Mouse (Mus musculus): Measurements from ENCODE around the gene Gm26992.

Gm26992 gene

DNA sequence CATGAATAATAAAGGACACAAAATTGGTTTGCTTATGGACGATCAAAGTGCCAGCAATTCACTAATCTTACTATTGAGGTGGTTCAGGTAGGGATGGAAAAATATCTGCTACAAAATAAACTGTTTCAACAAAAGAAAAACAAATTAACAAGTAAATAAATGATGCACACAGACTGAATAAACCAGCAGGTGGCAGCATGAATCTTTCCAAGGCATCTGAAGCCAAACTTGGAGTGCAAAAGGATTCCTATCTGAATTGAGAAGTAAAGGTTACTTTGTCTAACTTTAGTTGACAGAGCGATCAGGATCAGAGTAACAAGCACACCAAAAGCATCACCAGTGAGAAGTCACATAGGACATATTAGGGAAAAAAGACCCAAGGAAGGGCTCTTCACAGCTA lies 62.2 kb downstream of the Gm26992 start:
- DNase-seq (ENCODE audit: low spot score), result peak; percentile 30

DNA sequence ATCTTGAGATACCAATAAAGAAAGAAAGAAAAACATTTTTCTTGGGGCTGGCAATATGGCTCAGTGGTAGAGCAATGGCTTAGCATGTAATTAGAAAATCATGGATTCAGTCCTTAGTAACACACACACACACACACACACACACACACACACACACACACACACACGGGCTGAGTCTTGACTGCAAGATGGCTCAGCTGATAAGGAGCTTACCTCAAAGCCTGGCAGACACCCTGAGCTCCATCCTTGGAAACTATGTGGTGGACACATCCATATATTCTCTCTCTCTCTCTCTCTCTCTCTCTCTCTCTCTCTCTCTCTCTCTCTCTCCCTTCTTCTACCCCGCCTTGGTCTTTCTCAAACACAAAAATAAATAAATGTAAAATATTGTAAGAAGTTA lies 69.0 kb downstream of the Gm26992 start:
- no peak for DNase-seq (ENCODE audit: low spot score)

DNA sequence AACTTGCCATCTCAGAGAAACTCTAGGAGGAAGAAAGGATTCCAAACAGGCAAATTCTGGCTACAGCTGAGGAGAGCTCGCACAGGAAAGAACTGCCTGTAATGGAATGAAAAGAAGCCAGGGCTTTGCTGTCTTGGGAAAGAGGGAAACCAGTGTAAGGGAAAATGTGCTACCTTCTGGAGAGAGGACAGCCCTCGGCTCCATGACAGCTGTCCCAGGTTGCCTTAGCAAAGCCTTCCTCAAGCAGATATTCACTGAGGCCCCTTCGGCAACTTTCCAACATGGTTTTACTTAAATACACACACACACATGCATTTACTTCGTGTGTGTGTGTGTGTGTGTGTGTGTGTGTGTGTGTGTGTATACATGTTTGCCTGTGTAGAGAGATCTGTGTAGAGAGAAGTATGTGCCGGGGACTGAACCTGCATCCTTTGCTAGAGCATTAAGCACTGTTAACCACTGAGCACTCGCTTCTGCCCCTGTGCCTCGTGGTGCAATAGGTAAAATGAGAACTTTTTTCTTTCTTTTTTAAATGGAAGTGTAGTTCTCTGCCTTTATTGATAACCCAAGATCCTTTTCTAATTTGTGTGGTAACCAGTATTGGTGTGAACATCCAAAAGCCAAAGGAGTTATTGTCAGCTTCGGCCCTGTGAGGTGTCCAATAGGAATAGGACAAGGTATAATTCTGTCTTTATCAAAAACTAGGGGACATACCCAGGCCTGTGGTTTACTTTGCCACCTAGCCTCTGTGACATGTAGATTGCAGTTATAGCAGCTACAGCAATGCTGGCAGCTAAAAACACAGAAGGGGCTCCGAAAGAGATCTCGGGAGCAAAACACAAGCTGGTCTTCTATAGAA lies 70.8 kb downstream of the Gm26992 start:
- DNase-seq (ENCODE audit: low spot score), result peak; percentile 2

DNA sequence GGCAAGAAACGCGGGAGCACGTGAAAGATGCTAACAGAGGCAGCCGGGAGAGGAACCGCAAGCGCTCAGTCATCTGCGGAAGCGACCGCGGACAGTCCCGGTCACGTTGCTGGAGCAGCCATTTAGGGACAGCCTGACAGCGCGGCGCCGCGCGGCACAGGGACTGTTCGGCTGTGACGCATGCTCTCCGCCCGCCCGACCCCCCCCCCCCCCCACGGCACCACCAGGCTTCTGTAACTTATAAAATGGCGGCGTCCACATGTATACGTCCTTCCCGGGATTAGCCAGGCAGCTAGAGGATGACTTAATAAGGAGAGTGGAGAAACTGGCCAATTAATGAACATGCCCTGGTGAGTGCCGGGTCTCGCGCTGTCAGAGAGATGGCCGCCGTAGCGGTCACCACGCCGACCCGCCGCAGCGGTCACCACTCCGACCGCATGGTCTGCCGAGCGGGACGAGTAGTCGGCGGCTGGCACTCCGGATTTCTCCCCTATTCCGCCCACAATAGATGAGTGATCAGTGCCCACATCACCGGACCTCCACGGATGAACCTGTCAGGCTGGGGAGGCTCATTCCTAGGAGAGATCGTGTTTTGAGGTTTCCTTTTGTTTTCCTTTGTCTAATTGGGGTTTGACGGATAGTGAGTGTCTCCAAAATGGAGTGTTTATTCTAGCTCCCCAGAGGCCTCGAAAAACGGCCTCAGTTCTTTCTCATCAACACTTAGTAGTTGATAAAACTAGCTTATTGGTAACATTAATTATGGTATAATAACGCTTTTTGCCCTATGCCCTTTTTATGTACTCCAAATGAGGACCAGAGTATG lies 71.8 kb downstream of the Gm26992 start:
- peak; percentile 50 for DNase-seq (ENCODE audit: low spot score)

DNA sequence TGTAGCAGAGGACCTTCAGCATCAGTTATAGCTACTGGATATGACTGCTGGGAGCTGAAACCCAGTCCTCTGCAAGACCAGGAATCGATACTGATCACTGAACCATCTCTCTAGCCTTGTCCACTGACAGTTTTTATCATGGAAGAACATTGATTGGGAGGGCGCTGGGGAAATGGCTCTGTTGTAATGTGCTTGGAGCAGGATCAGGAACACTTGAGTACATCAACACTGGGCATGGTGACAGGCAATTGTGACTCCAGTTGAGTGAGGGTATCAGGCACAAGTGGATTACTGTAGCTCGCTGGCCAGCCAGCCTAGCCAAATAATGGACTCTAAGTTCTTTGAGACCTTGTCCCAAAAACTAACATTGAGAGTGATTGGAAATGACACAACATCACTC lies 77.6 kb downstream of the Gm26992 start:
- DNase-seq (ENCODE audit: low spot score), result no peak

DNA sequence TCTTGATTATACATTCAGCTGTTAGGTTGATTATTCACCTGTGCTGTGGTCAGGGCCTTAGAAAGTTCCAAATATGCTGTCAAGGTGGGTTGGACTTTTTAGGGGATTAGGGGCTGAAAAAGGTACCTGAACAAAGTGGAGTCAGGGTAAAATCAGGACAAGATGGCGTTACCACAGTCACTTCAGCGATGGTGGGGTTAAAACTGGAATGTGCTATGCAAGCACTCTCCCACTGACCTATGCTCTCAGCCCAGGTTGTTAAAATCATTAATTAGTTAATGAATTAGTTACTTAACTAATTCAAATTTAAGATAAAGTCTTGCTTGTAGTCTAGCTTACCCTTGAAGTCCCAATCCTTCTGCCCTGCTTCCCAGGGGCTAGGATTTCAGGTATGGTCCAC lies 78.3 kb downstream of the Gm26992 start:
- DNase-seq (ENCODE audit: low spot score), result no peak

DNA sequence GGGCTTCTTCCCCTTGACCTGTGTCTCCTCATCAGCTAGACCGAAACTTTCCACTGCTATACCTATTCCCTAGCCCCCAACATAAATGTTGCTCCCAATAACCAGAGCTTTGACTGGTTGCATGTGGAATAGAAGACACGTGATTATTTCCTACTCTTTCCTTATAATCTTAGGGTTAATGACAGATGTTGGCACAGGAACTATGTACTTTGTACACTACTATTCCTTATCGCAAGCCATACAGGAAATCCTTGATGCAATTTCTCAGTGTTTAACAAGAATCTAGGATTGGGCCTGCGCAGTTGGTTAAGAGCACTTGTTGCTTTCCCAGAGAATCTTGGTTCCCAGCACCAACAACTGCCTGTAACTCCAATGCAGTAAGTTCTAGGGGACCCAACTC lies 86.4 kb downstream of the Gm26992 start:
- DNase-seq (ENCODE audit: low spot score), result no peak

DNA sequence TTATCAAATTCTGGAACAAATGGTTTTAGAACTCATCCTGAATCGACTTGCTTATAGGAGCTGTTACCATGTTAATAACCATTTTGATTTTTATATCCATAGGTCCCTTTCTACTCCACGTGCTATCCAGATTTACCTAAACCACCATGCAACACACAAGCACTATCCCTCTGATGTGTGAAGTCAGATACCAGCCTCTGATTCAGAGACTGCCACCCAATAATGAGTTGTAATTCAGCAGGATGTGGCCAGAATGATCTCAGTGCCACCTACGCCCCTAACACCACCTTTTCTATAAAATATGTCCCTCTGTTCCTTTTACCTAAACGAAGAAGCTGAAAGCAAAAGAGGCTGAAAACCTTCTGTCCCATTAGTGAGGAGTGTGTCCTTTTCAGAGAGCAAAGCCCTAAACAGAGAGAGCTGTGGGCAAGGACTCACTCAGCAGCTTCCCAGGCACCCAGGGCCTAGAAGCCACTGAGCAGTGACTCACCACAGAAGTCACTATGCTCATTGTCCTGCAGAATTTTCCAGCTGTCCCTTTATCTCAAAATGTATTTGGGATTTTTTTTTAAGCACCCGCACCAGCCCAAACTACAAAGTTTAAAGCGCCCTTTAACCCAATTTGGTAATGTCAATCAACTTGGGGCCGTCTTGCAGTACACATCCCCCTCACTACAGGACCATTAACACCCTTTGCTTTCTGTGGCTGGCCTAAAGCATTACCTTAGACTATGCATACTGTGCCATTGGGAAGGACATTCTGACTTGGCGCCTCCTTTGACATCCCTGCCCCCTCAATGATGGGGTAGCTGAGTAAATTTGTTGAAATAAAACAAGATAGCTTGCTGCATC lies 87.6 kb downstream of the Gm26992 start:
- no peak for DNase-seq (ENCODE audit: low spot score)

DNA sequence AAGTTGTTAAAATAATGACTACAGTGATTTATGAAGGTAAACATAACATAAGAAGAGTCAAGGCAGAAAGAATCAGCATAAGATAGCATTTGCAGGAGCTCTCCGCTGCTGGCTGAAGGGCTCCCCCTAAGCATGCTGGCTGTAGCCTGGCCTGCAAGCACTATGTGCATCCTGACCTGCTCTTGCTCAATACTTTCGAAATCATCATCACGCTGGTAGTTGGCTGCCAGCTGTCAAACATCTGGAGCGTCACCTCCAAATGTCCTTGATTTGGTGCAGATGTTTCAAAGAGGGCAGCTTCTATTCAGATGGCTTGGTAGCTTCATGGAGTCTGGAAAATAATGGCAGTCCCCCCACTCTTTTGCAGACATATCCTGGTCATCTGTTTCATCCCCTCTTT lies 93.0 kb downstream of the Gm26992 start:
- no peak for DNase-seq (ENCODE audit: low spot score)

DNA sequence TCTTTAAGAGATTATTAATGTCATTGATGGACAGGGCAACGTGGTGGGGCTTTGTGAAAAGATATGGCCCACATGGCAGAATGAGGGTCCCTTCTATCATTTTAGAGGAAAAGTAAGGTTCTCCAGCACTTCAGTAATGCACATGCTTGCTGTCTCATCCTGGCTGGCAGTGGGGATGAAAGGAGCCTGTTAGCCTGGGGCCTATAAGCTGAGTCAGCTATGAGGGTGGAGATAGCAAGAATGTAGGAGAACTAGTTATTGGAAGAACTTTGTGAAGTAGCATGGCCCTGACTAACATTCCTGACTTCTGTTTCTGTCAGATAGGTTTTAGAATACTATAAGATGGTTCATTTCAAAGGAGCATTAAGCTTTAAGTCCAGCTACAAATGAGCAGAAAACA lies 93.5 kb downstream of the Gm26992 start:
- DNase-seq (ENCODE audit: low spot score), result no peak

DNA sequence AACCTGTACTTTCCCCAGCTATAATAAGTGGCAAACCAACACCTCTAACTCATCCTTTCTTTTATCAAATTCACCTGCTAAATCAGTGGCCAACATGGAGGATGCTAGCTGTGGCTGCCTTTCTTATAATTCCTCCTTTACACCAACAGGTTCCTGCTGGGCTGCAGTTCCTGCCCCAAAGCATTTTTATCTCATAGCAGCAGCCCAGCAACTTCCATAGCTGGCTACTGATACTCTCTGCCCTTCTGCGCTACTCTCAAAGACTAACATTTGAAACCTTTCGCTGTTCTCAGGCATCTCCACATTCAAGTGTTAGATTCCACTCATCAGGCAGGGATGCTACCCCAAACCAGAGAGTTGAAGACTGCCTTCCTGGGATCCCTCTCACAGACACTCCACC lies 97.0 kb downstream of the Gm26992 start:
- no peak for DNase-seq (ENCODE audit: low spot score)

DNA sequence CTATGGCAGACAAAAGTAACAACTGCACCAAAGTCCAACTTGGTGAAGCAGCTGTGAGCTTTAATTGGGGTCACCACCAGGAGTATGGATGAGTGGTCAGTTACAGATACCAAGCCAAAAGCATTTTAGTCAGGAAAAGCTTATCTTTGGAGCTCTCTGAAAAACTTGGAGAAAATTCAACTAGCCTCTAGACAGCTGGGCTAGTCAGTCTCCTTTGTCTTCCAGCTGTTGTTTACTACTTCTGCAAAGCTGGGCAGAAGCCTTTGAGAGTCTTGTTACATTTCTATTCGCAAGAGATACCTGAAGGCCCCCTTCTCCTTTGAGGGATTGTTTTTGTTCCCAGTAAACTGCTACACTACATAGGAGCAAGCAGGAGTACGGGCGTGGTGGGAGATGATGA lies 97.7 kb downstream of the Gm26992 start:
- DNase-seq (ENCODE audit: low spot score), result no peak

DNA sequence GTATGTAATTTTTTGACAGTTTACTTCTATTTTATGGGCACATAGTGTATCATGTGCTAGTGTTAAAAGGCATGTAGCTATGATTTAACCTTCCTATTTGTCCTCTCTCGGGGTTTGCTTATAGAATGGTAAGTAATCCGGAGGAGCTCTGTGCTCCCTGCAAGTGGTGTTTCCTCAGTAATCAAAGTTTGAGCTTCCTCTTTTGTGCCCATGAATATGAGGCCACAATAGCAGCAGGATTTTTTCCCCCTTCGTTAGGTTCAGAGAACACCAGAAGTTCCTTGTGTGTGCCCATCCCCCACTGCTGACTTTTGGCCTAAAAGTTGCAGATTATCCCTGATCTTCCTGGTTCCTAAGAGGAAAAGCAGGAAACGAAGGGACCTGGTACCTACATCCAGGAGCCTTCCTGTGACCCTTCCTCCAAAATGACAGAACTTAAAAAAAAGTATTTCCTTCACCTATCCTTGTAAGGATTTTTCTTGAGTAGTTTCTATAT lies 99.5 kb downstream of the Gm26992 start:
- no peak for DNase-seq (ENCODE audit: low spot score)

DNA sequence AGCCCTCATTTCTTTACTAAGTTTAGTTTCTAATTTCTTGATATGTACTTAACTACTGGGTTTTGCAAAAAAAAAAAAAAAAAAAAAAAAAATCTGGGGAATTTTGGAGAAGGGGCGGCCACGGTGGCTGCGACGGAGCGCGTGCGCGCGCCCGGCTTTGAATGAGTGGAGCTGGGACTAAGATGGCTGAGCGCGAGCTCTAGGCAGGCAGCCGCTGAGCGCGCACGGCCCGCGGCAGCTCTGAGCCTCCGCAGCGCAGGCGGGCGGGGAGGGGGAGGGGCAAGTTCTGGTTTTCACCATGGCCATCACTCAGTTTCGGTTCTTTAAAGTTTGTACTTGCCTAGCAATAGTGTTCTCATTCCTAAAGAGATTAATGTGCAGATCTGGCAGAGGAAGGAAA lies 107.4 kb downstream of the Gm26992 start:
- peak; percentile 49 for DNase-seq (ENCODE audit: low spot score)
